Mouse (Mus musculus) adrenal gland, postnatal 14 days (tissue): ENCODE data around the gene Slc35a1. TPM values are rescaled to one million over a fixed set of nuclear protein-coding genes. Genes with fewer than 3 reads are reported as not detected.

Experiments used
- DNase-seq: peaks from one replicate; pipeline ENCODE4 v3.0.0; 2021; ENCODE audit warnings: mixed read lengths
- total RNA-seq: library from RNA; stranded (reverse); gene quantifications from 2 replicates; pipeline ENCODE4 v1.2.3, GENCODE M21; 2021

Slc35a1 gene
- total RNA-seq, 1 experiment from 2014 or later = 40.5 TPM

DNA sequence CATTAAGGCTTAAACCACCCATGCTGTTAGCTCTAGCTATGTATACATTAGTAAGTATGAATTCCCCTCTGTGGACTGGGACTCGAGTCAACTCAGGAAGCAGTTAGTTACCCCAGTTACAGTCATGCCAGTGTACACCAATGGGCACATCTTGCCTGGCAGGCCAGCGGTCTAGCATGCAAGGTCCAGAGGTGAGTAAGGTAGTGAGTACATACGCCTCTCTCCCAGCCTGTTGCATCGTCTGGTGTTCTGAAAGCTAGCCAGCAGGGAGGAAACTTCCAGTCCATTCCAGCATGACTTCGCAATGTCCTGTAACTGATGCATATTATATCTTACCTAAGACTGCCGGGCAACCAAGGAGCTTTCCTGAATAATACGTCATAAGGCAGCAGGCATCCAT is 34.1 kb downstream of the Slc35a1 start:
- DNase-seq = no peak

DNA sequence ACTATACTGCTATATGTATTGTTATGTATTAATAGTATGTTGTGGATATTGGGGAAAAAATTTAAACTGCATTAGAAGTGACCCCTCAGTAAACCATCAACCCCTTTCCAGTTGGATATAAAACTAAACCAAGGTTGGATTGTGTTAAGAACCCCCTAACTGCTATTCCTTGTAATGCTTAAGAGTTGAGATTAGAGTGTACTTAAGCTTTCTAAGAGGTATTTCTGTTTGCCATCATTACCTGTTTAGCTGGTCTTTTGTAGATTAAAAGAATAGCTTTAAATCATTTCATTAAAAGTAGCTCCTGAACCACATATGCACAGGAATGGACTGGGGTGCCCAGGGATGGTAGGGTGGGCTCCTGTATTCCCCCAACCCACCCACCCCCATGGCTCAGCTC is 42.5 kb downstream of the Slc35a1 start:
- DNase-seq = no peak

DNA sequence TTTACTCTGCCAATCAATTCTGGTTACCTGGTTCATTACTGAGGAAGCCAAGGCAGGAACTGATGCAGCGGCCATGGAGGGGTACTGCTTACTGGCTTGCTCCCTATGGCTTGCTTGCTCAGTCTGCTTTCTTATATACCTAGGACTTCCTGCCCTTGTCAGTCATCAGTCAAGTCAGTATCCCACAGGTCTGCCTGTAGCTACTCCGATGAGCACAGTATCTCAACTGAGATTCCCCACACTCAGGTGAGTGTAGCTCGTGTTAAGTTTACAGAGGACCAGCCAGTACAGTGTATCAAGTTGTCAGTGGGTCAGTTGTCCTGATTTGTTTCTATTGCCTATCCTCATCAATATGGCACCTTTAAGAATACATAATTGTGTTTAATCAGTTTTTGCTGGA is 46.5 kb downstream of the Slc35a1 start:
- DNase-seq = no peak

DNA sequence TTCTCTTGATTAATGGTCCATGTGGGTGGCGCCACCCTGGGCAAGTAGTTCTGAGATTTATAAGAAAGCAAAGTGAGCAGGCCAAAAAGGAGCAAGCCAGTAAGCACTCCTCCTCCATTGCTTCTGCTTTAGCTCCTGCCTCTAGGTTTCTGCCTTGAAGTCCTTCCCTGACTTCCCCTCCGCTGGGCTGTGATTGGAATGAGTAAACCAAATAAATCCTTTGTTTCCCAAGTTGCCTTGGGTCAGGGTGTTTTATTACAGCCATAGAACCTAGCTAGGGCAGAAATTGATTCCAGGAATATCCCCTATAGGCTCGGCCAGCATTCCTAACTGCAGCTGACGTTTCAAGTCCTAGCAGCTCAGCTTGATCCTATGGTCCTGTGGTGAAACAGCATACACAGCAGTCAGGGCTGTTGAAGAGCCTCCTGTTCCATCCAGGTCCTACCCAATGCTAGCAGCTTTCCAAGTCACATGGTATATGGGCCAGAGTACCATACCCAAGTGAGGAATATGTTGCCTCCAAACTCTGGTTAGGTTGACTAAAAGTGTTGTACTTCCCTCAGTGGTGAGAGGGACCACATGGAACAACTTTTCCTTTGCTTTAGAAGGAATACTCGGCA is 47.4 kb downstream of the Slc35a1 start:
- no peak for DNase-seq

DNA sequence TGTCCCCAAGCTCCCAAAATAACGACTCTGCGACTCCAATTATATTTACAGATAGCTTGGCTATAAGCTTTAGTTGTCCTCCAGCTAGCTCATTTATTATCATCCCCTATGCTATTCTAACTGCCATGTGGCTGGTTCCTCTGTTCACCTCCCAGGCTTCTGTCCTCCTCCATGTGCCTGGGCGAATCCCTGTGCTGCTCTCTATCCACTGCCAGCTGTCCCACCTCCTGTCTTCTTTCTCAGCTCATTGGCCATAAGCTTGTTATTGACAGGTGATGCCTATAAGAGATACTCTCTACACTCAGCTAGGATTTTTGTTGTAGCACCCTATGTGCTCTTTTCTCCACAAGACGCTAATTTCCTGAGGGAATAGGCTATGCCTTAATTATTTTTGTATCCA is 49.4 kb downstream of the Slc35a1 start:
- DNase-seq = no peak

DNA sequence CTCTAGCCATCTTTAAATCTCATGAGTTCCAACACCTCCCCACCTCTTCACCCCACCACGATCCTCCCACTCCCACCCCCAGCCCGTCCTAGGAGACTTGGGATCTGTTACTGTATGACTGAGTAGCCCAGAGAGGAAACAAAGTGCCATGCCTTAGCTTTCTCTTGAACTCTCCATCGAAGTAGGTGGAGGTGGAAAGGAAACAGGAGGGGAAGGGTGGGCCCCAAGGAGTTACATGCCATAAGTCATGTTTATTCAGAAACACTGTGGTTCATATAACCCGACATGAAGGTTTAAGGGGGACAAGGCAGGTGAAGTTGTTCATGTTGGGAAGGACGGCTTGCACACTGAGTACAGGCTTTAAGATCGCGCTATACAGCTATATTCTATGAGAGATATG is 49.9 kb downstream of the Slc35a1 start:
- no peak for DNase-seq

DNA sequence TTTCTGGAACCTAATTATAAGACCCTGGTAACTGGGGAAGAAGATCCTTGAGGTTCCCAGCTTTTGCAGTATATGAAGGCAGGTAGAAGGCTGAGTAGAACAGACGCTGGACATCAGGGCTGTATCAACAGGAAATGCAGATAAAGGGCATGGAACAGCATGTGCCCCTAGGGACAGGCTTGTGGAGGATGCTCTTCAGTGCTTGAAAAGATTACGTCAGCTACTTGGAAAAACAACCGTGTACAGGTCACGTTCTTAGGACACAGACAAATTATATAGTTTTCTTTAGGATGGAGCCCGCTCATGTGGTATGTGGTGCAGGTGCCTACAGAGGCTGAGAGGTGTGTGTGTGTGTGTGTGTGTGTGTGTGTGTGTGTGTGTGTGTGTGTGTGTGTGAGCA is 51.2 kb downstream of the Slc35a1 start:
- no peak for DNase-seq

DNA sequence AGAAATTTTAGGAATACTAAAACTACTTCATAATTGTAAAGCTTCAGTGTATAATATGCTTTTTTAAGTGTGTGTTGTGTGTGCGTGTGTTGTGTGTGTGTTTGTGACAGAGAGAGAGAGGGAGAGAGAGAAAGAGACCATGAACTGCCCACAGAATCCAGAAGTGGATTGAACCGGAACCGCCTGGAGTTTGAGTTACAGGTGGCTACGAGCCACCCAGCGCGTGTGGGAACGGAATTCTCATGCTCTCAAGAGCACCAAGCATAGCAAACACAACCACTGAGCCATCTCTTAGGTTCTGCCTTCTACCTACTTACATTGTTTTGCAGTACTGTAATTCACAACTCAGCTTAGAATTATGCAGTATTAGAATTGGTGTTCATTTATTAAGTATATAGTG is 53.1 kb downstream of the Slc35a1 start:
- DNase-seq = no peak

DNA sequence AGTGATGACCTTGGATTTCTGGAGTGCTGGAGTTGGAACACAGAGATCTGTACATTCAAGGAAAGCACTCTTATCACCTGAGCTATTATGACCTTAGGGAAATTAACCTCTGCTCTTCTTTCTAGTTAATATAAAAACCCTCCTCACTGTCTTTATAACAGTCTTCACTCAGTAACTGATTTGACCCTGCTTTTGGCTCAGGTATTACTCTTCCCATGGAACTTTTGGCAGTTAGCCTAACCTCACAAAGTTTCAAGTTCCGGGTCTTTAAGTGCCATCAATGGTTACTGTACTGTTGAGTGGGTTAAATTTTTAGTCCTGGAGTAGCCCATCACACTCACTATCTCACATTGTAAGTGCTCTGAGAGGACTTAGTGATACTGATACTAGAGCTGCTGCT is 57.3 kb downstream of the Slc35a1 start:
- no peak for DNase-seq

DNA sequence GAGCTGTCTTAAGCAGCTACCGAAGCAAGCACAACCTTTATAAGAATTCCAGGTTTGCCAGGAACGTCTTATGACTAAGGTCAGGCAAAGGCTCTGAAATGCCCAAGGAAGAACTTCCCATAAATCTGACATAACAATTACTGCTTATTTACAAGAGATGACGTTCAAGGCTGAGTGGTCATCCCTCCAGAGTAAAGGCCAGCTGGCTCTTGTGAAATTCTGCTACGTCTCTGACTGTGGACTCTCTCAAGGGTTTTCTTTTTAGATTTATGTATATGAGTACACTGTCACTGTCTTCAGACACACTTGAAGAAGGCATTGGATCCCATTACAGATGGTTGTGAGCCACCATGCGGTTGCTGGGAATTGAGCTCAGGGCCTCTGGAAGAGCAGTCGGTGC is 60.8 kb downstream of the Slc35a1 start:
- peak; percentile 40 for DNase-seq

DNA sequence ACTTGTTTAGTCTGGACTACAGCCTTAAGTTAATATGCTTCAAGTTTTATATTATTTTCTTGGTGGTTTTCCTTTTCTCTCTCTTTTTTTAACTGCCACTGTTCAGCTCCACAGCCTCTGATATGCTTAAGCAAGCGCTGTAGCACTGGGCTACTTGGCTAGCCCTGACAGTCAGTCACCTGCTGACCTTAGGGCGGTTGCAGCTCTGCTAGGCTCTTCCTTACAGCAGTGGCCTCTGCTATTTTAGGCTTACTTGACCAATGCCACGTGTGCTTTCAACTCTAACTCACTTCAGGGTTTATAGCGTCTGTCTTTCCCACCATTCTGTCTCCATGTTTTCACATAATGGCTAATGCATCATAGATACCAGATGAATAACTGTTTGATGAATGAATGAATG is 61.7 kb downstream of the Slc35a1 start:
- DNase-seq = peak; percentile 19

DNA sequence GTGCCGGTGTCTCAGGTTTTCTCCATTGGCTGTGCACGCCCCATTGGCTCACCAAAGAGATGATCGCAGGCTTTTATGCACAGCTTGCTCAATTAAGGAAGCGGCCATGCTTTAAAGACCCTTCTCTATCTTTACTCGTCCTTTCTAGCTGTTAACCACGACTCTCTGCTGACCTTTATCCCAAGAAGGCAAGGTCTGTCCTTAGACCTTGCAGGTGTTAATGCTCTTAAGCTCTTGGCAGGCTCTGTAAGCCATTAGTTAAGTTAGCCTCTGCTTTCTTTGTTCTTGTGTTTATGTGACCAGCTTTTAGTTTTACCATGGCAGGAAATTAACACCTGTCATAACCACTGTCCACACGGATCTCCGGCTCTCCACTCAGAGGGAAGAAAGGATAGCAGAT is 71.1 kb downstream of the Slc35a1 start:
- DNase-seq = no peak

DNA sequence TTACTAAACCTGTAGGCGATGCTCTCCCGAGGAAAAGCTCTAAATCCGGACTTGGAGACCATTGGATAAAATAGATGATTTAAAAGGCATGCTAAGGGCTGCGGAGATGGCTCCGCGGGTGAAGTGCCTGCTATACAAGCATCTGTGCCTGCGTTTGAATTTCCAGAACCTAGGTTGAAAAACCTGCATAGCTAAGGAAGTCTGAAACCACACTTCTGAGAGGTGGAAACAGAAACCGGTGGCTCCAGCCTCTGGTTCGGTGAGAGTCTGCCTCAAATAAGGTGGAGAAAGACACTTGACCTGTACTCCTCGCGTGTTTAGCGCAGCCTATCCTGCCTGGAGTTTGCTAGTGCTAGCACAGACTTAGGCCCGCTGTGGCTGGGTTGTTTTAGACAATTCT is 71.9 kb downstream of the Slc35a1 start:
- DNase-seq = peak; percentile 29

DNA sequence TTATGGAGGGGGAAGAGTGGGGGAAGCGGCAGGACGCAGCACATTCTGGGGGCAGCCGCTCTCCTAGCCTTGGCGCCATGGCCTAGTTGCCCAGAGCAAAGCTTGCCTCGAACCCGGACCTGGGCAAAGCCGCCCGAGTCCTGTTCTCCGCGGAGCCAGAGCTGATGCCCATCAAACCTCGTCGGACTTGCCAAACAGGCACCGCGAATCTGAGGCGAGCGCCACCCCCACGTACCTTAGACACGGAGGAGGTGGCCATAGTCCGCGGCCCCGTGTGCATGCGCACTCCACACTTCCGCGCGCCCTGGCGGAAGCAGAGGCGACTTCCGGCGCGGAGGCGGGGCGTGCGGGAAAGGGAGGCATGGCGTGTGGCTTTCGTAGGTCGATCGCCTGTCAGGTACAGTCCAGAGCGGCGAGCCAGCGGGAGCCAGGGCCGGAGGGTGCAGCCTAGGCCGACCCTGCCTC is 72.6 kb downstream of the Slc35a1 start, which contains the start of the genes Orc3 and Rars2:
Gene Orc3 (minus strand): TSS at position 315 of the 465 bp plus-strand sequence.
Gene Rars2 (plus strand): TSS at position 328 of the 465 bp plus-strand sequence.
- DNase-seq = peak; percentile 96

DNA sequence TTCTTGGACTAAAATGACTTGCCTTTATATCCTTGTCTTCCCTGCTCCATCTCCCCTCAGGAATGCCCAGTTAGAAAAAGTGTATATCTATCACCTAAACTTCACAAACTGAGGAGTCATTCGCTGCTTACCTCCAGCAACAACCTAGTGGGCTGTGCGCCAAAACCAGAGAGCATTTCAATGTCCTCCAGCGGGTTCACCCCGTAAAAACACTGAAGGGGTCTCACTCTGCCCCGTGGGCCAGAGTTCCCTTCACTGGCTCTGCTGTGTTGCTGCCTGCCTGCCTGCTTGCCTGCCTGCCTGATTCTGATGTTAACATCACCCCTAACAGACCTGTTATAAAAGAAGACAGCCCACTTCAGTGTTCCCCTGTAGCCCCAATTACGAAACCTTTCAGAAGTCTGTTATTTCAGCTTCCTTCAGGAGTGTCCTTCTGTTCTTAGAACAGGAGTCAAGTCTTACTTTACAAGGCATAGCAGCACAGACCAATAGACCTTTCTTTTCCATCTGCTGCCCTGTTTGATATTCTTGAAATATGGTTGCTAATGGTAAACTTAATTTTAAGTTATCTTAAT is 73.6 kb downstream of the Slc35a1 start:
- peak; percentile 45 for DNase-seq

Other genes starting within 250 kb of the Slc35a1 start
- gene Akirin2, start 136.5 kb downstream of the Slc35a1 start, total RNA-seq = 65.6 and 67.0 TPM in 2 replicates
- 62.1 and 76.6 TPM in 2 replicates for gene Orc3, start 72.5 kb downstream of the Slc35a1 start, total RNA-seq
- gene Rars2, start 72.5 kb downstream of the Slc35a1 start, total RNA-seq = 43.1 and 51.2 TPM in 2 replicates
- gene Cfap206, start 42.8 kb upstream of the Slc35a1 start, total RNA-seq = 0.41 and 1.2 TPM in 2 replicates
- gene Gm136, start 68.8 kb upstream of the Slc35a1 start, total RNA-seq = not detected in 2 replicates
- gene Smim8, start 91.0 kb upstream of the Slc35a1 start, total RNA-seq = 15.8 and 17.7 TPM in 2 replicates
- 18.7 and 21.9 TPM in 2 replicates for gene Zfp292, start 195.5 kb upstream of the Slc35a1 start, total RNA-seq
- gene Cga, start 206.3 kb upstream of the Slc35a1 start, total RNA-seq = not detected in 2 replicates